Mouse (Mus musculus): ENCODE results near the gene Pdlim7.

DNA sequence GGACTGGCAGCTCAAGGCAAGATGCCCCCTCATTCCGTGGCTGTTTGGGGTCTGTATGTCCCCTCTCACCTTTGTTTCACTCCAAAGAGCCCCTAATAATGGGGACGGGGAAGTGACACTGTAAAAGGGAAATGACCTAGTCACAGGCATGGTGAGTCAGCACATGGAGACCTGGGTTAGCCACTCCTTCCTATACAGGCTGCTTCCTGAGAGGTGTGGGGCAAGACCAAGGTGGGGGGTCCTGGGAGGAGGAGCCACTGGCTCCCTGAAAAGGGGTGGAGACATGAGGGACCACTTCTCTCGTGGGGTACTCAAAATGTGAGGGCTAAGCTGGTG, 3.2 kb downstream of the Pdlim7 start:
- TF ChIP-seq CTCF (IDR thresholded peaks at IDR 0.05; ENCODE audit: low read depth, low read length), result no peak
- TF ChIP-seq EP300 (IDR thresholded peaks at IDR 0.05; ENCODE audit: insufficient read depth, low read depth, low read length), result 0 out of 2 replicates have a peak, but pooled peaks have one; percentile 20
- no peak for TF ChIP-seq POLR2A (IDR thresholded peaks at IDR 0.05; ENCODE audit: insufficient read depth, low read length)
